Mouse (Mus musculus) neutrophil, adult 5-6 weeks (primary cell): ENCODE results near the gene Rhod. TPM values are rescaled to one million over a fixed set of nuclear protein-coding genes. Genes with fewer than 3 reads are reported as not detected.
"Not testable (repeated sequence)": the region's sequence is repeated elsewhere in the genome, so short reads cannot be mapped to it uniquely, and the experiment has no call there.

Experiments
- ATAC-seq: fragments of 151-379, 151-347 bp; 2 replicates; pipeline ENCODE4 v1.8.0; 2017; ENCODE audit warnings: mild to moderate bottlenecking, moderate TSS enrichment; ENCODE audit not compliant: insufficient number of reproducible peaks, poor library complexity, low FRiP score, severe bottlenecking; ENCODE audit errors: extremely low read depth
- total RNA-seq: library from RNA; stranded (forward); fragments of 200-1000 nt; gene quantifications from 2 replicates; pipeline ENCODE4 v1.2.3, GENCODE M21; 2017

The Rhod gene
- total RNA-seq, result not detected in 2 replicates

GRCm38 (mm10) chr19:4439161-4439801, at the start of gene Rhod:
Gene Rhod (minus strand): TSS chr19:4439432.
- ATAC-seq, result no peak

- no peak for ATAC-seq
Observed at GRCm38 (mm10) chr19:4487877-4488276, 48.6 kb upstream of the Rhod start.

DNA sequence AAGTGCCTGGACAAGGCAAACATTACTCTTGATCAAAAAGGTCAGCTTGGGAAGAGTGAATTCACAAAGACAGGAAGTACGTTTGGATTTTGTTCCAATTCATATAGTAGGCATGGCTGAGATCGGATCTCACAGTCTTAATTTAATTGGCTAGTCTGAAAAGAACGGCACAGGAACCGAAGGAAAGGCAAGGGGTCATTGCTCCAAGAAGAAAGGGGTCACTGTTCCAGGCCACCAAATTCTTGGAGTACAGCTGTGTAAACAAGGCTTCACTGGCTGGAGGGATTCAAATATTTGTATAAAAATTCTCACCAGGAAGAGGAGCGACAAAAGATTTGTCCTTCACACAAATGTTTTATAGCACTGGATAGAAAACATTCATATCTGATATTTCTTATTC, 45.8 kb upstream of the Rhod start:
- no peak for ATAC-seq

GRCm38 (mm10) chr19:4482111-4482859, 43.1 kb upstream of the Rhod start:
- ATAC-seq, result no peak

DNA sequence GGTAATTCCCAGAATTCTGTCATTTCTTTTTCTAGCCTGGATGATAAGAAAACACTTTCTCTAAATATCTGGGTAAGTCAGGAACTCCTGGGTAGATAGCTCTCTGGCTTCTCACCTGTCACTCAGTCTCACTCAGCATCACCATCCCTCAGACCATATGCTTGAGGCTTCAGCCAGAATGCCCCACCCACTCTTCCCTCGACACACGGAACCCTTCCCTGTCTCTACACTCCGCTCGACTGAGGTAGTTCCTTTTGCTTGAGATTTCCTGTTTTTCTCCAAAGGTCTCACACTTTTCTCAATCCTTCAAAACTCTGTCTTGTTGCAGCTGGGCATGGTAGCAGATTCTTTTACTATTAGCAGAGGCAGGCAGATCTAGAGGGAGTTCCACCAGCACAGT, 42.1 kb upstream of the Rhod start:
- no peak for ATAC-seq

- no peak for ATAC-seq
Observed at GRCm38 (mm10) chr19:4480041-4480440, 40.8 kb upstream of the Rhod start.

DNA sequence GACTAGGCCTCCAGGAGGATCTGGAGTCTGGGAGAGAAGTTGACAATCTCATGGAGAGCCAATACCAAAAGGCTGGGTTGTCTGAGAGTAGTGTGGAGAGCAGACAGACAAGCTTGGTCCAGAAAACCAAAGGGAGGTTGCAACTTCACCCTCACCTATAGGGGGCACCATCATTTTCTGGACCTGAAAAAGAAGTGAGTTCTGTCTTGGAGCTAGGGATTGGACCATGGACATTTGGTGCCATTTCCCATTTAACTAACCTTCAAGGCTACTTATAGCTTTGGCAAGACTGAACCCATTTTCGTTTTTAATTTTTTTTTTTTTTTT, 38.9 kb upstream of the Rhod start:
- no peak for ATAC-seq

GRCm38 (mm10) chr19:4477345-4478189, 38.3 kb upstream of the Rhod start, which contains the start of gene Syt12:
Gene Syt12 (minus strand): TSS chr19:4477447.
- ATAC-seq, result no peak

GRCm38 (mm10) chr19:4476601-4477257, 37.5 kb upstream of the Rhod start:
- no peak for ATAC-seq

DNA sequence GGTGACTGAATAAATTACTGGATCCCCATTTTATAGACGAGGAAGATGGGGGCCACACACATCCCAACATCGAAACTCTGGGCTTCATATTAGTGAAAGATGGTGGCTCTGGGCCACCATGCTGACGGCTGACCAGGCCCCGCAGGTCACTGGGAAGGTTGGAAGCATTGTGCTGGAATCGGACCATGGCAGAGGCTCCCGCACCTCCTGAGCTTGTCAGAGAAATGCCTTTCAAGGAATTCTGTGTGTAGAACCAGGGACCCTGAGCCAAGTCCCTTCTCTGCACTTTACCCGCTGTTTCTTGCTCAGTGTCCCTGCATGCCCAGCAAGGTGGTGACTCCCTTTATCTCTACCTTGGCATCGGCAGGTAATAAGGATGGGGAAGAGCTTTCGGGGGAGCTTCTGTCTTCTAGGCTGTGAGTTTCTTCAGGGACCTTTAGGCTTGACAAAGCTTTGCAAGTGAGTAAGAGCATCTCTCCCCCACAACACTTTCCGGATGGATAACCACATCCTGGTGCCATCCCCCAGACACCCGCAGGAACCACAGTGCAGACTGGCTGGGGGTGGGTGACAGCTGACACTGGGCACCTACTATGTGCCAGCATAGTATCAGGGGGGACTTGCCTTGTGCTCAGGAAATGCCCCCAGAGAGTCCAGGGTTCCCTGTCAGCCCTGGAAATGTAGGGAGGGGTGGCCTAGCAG, 36.1 kb upstream of the Rhod start:
- no peak for ATAC-seq

- ATAC-seq, result no peak
Observed at GRCm38 (mm10) chr19:4474739-4475138, 35.5 kb upstream of the Rhod start.

GRCm38 (mm10) chr19:4473549-4473948, 34.3 kb upstream of the Rhod start:
- no peak for ATAC-seq

- ATAC-seq, result no peak
Observed at GRCm38 (mm10) chr19:4468363-4468762, 29.1 kb upstream of the Rhod start.

- no peak for ATAC-seq
Observed at GRCm38 (mm10) chr19:4464666-4465065, 25.4 kb upstream of the Rhod start.

- no peak for ATAC-seq
Observed at GRCm38 (mm10) chr19:4461981-4462380, 22.7 kb upstream of the Rhod start.

DNA sequence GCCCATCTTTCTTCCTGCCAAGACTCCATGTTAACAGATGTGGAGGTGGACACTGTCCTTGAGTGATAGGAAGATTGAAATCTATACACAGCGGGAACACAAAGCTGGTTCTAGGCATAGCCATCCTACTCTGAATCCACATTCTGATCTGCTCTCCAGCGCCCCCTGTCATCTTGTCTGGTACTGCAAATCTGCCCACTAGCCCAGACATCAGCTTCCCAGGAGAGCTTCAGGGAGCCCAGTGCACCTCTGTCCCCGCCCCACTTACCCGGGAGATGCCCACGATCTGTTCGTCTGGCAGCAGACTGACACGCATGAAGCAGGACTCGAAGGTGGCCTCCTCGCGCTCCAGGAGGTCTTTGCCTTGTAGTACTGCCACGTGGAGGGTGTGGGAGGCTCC, 17.0 kb upstream of the Rhod start:
- no peak for ATAC-seq

- no peak for ATAC-seq
Observed at GRCm38 (mm10) chr19:4455071-4455800, 16.0 kb upstream of the Rhod start.

DNA sequence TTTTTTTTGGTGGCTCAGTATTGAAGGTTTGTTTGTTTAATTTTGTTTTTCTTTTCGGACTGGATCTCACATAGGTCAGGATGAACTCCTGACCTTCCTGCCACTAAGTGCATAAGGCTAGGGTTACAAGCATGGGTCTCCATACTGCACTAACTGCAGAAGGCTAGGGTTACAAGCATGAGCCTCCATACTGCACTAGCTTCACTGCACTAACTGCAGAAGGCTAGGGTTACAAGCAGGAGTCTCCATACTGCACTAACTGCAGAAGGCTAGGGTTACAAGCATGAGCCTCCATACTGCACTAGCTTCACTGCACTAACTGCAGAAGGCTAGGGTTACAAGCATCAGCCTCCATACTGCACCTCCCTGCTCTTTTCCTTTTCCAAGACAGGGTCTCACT, 14.8 kb upstream of the Rhod start:
- ATAC-seq, result not testable (repeated sequence)
